Comparison of ENCODE assay signal across 10 mouse cellular contexts in genomic region chr10:39228027-39228426, GRCm38 (mm10).
DNase-seq lines count a peak whose midpoint lies in the region; ATAC-seq and TF ChIP-seq lines count a peak whose summit lies in the region.
"Had no signal": no experiment of that assay in that cellular context is flagged by ENCODE, and none has a peak within 500 bp of the region (broad histone marks: within the 10 kb centered on the region; RNA-seq: fewer than 3 reads in every experiment).

No protein-coding gene starts in this region.

- H3K9me3 ChIP-seq in heart, embryonic 13.5 days, result no peaks in the 10 kb centered on the region
- H3K9me3 ChIP-seq in forebrain, postnatal 0 days (ENCODE audit: low read length), result no peaks in the 10 kb centered on the region
- H3K9me3 ChIP-seq in limb, embryonic 14.5 days (ENCODE audit: control insufficient read depth, low read length), result no peaks in the 10 kb centered on the region

- peak overlapping the region; percentile 13 for H3K4me3 ChIP-seq in heart, embryonic 13.5 days
- peak overlapping the region; percentile 17 for H3K4me3 ChIP-seq in forebrain, postnatal 0 days (ENCODE audit: low read depth, low read length)
- no peak overlapping the region; the same call in 1 of the 2 replicates for H3K4me3 ChIP-seq in limb, embryonic 14.5 days (replicated peaks; ENCODE audit: low read length)

- no peaks in the 10 kb centered on the region for H3K36me3 ChIP-seq in heart, embryonic 13.5 days
- no peaks in the 10 kb centered on the region for H3K36me3 ChIP-seq in forebrain, postnatal 0 days (ENCODE audit: insufficient read depth)
- H3K36me3 ChIP-seq in limb, embryonic 14.5 days (ENCODE audit: control insufficient read depth, insufficient read depth, low read length), result no peaks in the 10 kb centered on the region

- 50% methylated on average over 5 of the region's 5 CpGs for WGBS in heart, embryonic 13.5 days
- WGBS in forebrain, postnatal 0 days, result 18% methylated on average over 5 of the region's 5 CpGs
- WGBS in limb, embryonic 14.5 days, result 15% methylated on average over 5 of the region's 5 CpGs

- no peak for ATAC-seq in heart, embryonic 13.5 days (ENCODE audit: extremely low read depth, insufficient number of reproducible peaks, low FRiP score, low TSS enrichment)
- peak; percentile 51; the same call in 1 of the 2 replicates for ATAC-seq in forebrain, postnatal 0 days
- ATAC-seq in limb, embryonic 14.5 days (ENCODE audit: low FRiP score, low read depth), result peak; percentile 41; the same call in 1 of the 2 replicates

- peaks cover 15% of the 10 kb centered on the region for H3K4me1 ChIP-seq in heart, embryonic 13.5 days
- peaks cover 13% of the 10 kb centered on the region for H3K4me1 ChIP-seq in forebrain, postnatal 0 days (ENCODE audit: insufficient read depth)
- H3K4me1 ChIP-seq in limb, embryonic 14.5 days (ENCODE audit: control insufficient read depth, insufficient read depth, low read length), result peaks cover 17% of the 10 kb centered on the region

- TF ChIP-seq CTCF in forebrain, postnatal 0 days (IDR thresholded peaks at IDR 0.05; ENCODE audit: low read depth), result no peak

- H3K27ac ChIP-seq in heart, embryonic 13.5 days (replicated peaks), result no peak overlapping the region
- H3K27ac ChIP-seq in forebrain, postnatal 0 days (ENCODE audit: low read depth, low read length), result peak overlapping the region; percentile 66
- H3K27ac ChIP-seq in limb, embryonic 14.5 days (replicated peaks; ENCODE audit: low read depth, low read length), result peak overlapping the region; percentile 70

- DNase-seq in heart, postnatal 4 days, result no peak
- DNase-seq in MN1 (ENCODE audit: low spot score), result peak; percentile 88
- peak; percentile 41 for DNase-seq in forebrain, postnatal 0 days
- DNase-seq in limb, embryonic 14.5 days (ENCODE audit: low spot score), result peak; percentile 67
- no peak for DNase-seq in adrenal gland, postnatal 36 days
- no peak for DNase-seq in retina, postnatal 1 day
- DNase-seq in layer of hippocampus, postnatal 14 days (ENCODE audit: low spot score in 2 of 2), result no peak
- DNase-seq: thymus, adult 2 months had no signal

- H3K27me3 ChIP-seq in heart, embryonic 13.5 days (replicated peaks), result no peaks in the 10 kb centered on the region
- H3K27me3 ChIP-seq in forebrain, postnatal 0 days (ENCODE audit: insufficient read depth, low read length), result no peaks in the 10 kb centered on the region
- H3K27me3 ChIP-seq in limb, embryonic 14.5 days (ENCODE audit: control insufficient read depth, insufficient read depth, low read length), result no peaks in the 10 kb centered on the region
- H3K27me3 ChIP-seq: CH12.LX had no signal

- TF ChIP-seq POLR2A in limb, embryonic 14.5 days (IDR thresholded peaks at IDR 0.05; ENCODE audit: borderline replicate concordance, extremely low read depth, insufficient read depth, insufficient read length), result no peak

- peak overlapping the region; percentile 58 for H3K4me2 ChIP-seq in heart, embryonic 13.5 days
- H3K4me2 ChIP-seq in forebrain, postnatal 0 days (ENCODE audit: low read depth), result peak overlapping the region; percentile 45
- peak overlapping the region; percentile 33 for H3K4me2 ChIP-seq in limb, embryonic 14.5 days (replicated peaks; ENCODE audit: low read depth, low read length, severe bottlenecking)

- H3K9ac ChIP-seq in heart, embryonic 13.5 days, result no peak overlapping the region
- peak overlapping the region; percentile 22; the same call in 1 of the 2 replicates for H3K9ac ChIP-seq in forebrain, postnatal 0 days
- H3K9ac ChIP-seq in limb, embryonic 14.5 days (ENCODE audit: low read depth, low read length, severe bottlenecking), result peak overlapping the region; percentile 2; the same call in 1 of the 2 replicates

Comparison
In these comparisons a context has a peak if more than half of its experiments do, and no peak if none do; other contexts are left out.
1. DNase-seq: peak in MN1 (single experiment), forebrain, postnatal 0 days (single experiment) and limb, embryonic 14.5 days (single experiment); none in heart, postnatal 4 days (single experiment), adrenal gland, postnatal 36 days (0 of 2), retina, postnatal 1 day (single experiment) and layer of hippocampus, postnatal 14 days (0 of 2).
2. Peak in every context shown above with its lines, with median percentiles within 50 percentile points of each other: H3K4me2 ChIP-seq.